Mouse (Mus musculus) midbrain, embryonic 15.5 days (tissue): Measurements from ENCODE around the gene Rbm43. TPM values are rescaled to one million over a fixed set of nuclear protein-coding genes. Genes with fewer than 3 reads are reported as not detected.

Experiments
- ATAC-seq: fragments of 200-750 bp; cut with Nextera tagmentation; replicated peaks from 2 replicates; pipeline ENCODE4 v1.8.0; 2017; ENCODE audit warnings: moderate TSS enrichment
- H3K27ac ChIP-seq: fragments of 300-500 bp; sonication (generic); 2 replicates; pipeline ENCODE4 v1.5.1; 2015; ENCODE audit warnings: mild to moderate bottlenecking, inconsistent platforms
- H3K27me3 ChIP-seq: fragments of 300-500 bp; sonication (generic); replicated peaks from 2 replicates; pipeline ENCODE4 v1.6.1; 2015; ENCODE audit warnings: inconsistent platforms
- H3K36me3 ChIP-seq: fragments of 300-500 bp; sonication (generic); replicated peaks from 2 replicates; pipeline ENCODE4 v1.6.1; 2015; ENCODE audit warnings: inconsistent platforms
- H3K4me1 ChIP-seq: fragments of 300-500 bp; sonication (generic); 2 replicates; pipeline ENCODE4 v1.6.1; 2015; ENCODE audit warnings: inconsistent platforms
- H3K4me2 ChIP-seq: fragments of 300-500 bp; sonication (generic); 2 replicates; pipeline ENCODE4 v1.6.1; 2015; ENCODE audit warnings: inconsistent platforms, mild to moderate bottlenecking, moderate library complexity
- H3K4me3 ChIP-seq: fragments of 300-500 bp; sonication (generic); 2 replicates; pipeline ENCODE4 v1.5.1; 2015; ENCODE audit warnings: mild to moderate bottlenecking, inconsistent platforms
- H3K9ac ChIP-seq: fragments of 300-500 bp; sonication (generic); 2 replicates; pipeline ENCODE4 v1.6.1; 2015; ENCODE audit warnings: mild to moderate bottlenecking, inconsistent platforms
- H3K9me3 ChIP-seq: fragments of 300-500 bp; sonication (generic); 2 replicates; pipeline ENCODE4 v1.6.1; 2016; ENCODE audit warnings: inconsistent platforms
- WGBS: fragments of 180-500 bp; shearing (Covaris S2); methylation state at CpG from one replicate; pipeline ENCODE4 v1.1.7; 2015; ENCODE audit warnings: mixed read lengths; 5-methylcytosine and 5-hydroxymethylcytosine counted together
- polyA plus RNA-seq: library from polyadenylated mRNA; unstranded; fragments of >200 nt; fragmentation: Nextera tagmentation; extraction: Ambion mirVana; gene quantifications from 2 replicates; pipeline ENCODE4 v1.2.1, GENCODE M21; 2015

Rbm43 gene
- polyA plus RNA-seq, 1 experiment from 2014 or later, result 6.1 TPM

- no peak for ATAC-seq
- no peak overlapping the region for H3K9ac ChIP-seq
- H3K4me2 ChIP-seq, result no peak overlapping the region
- no peaks in the 10 kb centered on the region for H3K36me3 ChIP-seq
- H3K4me1 ChIP-seq, result no peaks in the 10 kb centered on the region
- H3K27me3 ChIP-seq, result no peaks in the 10 kb centered on the region
- WGBS, result 62% methylated on average over 2 of the region's 2 CpGs
- H3K4me3 ChIP-seq, result no peak overlapping the region
- H3K27ac ChIP-seq, result no peak overlapping the region
- no peaks in the 10 kb centered on the region for H3K9me3 ChIP-seq
Observed at GRCm38 (mm10) chr2:51945812-51946211, 10.8 kb upstream of the Rbm43 start.

- Histone ChIP-seq H3K4me2 (no peak overlapping the region), H3K27ac (no peak overlapping the region), H3K36me3 (no peaks in the 10 kb centered on the region), H3K4me3 (no peak overlapping the region), H3K4me1 (no peaks in the 10 kb centered on the region), H3K9ac (no peak overlapping the region), H3K27me3 (no peaks in the 10 kb centered on the region), H3K9me3 (no peaks in the 10 kb centered on the region)
- no peak for ATAC-seq
- 94% methylated on average over 7 of the region's 7 CpGs for WGBS
Observed at GRCm38 (mm10) chr2:51941832-51942231, 6.9 kb upstream of the Rbm43 start.

GRCm38 (mm10) chr2:51938750-51939149 is 3.8 kb upstream of the Rbm43 start:
- no peak overlapping the region for H3K27ac ChIP-seq
- WGBS, result 90% methylated on average over 2 of the region's 3 CpGs
- H3K4me2 ChIP-seq, result no peak overlapping the region
- ATAC-seq, result no peak
- no peak overlapping the region for H3K9ac ChIP-seq
- H3K4me1 ChIP-seq, result 0 out of 2 replicates have a peak, but pooled peaks cover 3% of the 10 kb centered on the region
- no peak overlapping the region for H3K4me3 ChIP-seq
- H3K27me3 ChIP-seq, result no peaks in the 10 kb centered on the region
- H3K9me3 ChIP-seq, result no peaks in the 10 kb centered on the region
- H3K36me3 ChIP-seq, result no peaks in the 10 kb centered on the region

GRCm38 (mm10) chr2:51937004-51937403 is 2.0 kb upstream of the Rbm43 start:
- H3K4me2 ChIP-seq, result no peak overlapping the region
- H3K9me3 ChIP-seq, result no peaks in the 10 kb centered on the region
- ATAC-seq, result no peak
- H3K4me3 ChIP-seq, result no peak overlapping the region
- no peak overlapping the region for H3K27ac ChIP-seq
- H3K4me1 ChIP-seq, result 0 out of 2 replicates have a peak, but pooled peaks cover 3% of the 10 kb centered on the region
- no peak overlapping the region for H3K9ac ChIP-seq
- no peaks in the 10 kb centered on the region for H3K27me3 ChIP-seq
- H3K36me3 ChIP-seq, result no peaks in the 10 kb centered on the region
- WGBS, result 72% methylated on average over 6 of the region's 6 CpGs

GRCm38 (mm10) chr2:51936585-51936984 is 1.6 kb upstream of the Rbm43 start:
- Histone ChIP-seq H3K9ac (no peak overlapping the region), H3K27me3 (no peaks in the 10 kb centered on the region), H3K4me3 (no peak overlapping the region), H3K4me2 (no peak overlapping the region), H3K36me3 (no peaks in the 10 kb centered on the region), H3K27ac (no peak overlapping the region), H3K4me1 (0 out of 2 replicates have a peak, but pooled peaks cover 3% of the 10 kb centered on the region), H3K9me3 (no peaks in the 10 kb centered on the region)
- 77% methylated on average over 3 of the region's 3 CpGs for WGBS
- ATAC-seq, result no peak

- H3K36me3 ChIP-seq, result no peaks in the 10 kb centered on the region
- no peaks in the 10 kb centered on the region for H3K9me3 ChIP-seq
- no peak overlapping the region for H3K27ac ChIP-seq
- no peak overlapping the region for H3K4me2 ChIP-seq
- no peak overlapping the region for H3K4me3 ChIP-seq
- H3K27me3 ChIP-seq, result no peaks in the 10 kb centered on the region
- H3K9ac ChIP-seq, result no peak overlapping the region
- H3K4me1 ChIP-seq, result 0 out of 2 replicates have a peak, but pooled peaks cover 3% of the 10 kb centered on the region
- no peak for ATAC-seq
- WGBS, result 95% methylated on average over 7 of the region's 7 CpGs
Observed at GRCm38 (mm10) chr2:51935921-51936320, 958 bp upstream of the Rbm43 start.

- Histone ChIP-seq H3K4me2 (peak overlapping the region; percentile 73; the same call in 1 of the 2 replicates), H3K36me3 (no peaks in the 10 kb centered on the region), H3K27me3 (no peaks in the 10 kb centered on the region), H3K9ac (no peak overlapping the region), H3K4me3 (no peak overlapping the region), H3K4me1 (0 out of 2 replicates have a peak, but pooled peaks cover 3% of the 10 kb centered on the region), H3K9me3 (no peaks in the 10 kb centered on the region), H3K27ac (no peak overlapping the region)
- WGBS, result 68% methylated on average over 11 of the region's 12 CpGs
- ATAC-seq, result no peak
Observed at GRCm38 (mm10) chr2:51933341-51934134, 1.4 kb downstream of the Rbm43 start.

- Histone ChIP-seq H3K4me3 (no peak overlapping the region), H3K4me2 (no peak overlapping the region), H3K36me3 (no peaks in the 10 kb centered on the region), H3K9ac (no peak overlapping the region), H3K27me3 (no peaks in the 10 kb centered on the region), H3K4me1 (0 out of 2 replicates have a peak, but pooled peaks cover 3% of the 10 kb centered on the region), H3K27ac (no peak overlapping the region), H3K9me3 (no peaks in the 10 kb centered on the region)
- ATAC-seq, result no peak
- WGBS, result 92% methylated on average over 7 of the region's 7 CpGs
Observed at GRCm38 (mm10) chr2:51931241-51931640, 3.7 kb downstream of the Rbm43 start.

GRCm38 (mm10) chr2:51914944-51915680 is 19.9 kb downstream of the Rbm43 start:
- Histone ChIP-seq H3K4me3 (no peak overlapping the region), H3K27ac (no peak overlapping the region), H3K9me3 (no peaks in the 10 kb centered on the region), H3K36me3 (no peaks in the 10 kb centered on the region), H3K9ac (no peak overlapping the region), H3K4me1 (0 out of 2 replicates have a peak, but pooled peaks cover 3% of the 10 kb centered on the region), H3K4me2 (no peak overlapping the region), H3K27me3 (no peaks in the 10 kb centered on the region)
- peak; percentile 83 for ATAC-seq
- WGBS, result 9% methylated on average over 5 of the region's 5 CpGs

- H3K27ac ChIP-seq, result no peak overlapping the region
- H3K9ac ChIP-seq, result no peak overlapping the region
- no peak overlapping the region for H3K4me2 ChIP-seq
- H3K4me1 ChIP-seq, result 0 out of 2 replicates have a peak, but pooled peaks cover 3% of the 10 kb centered on the region
- H3K9me3 ChIP-seq, result no peaks in the 10 kb centered on the region
- no peak for ATAC-seq
- 51% methylated on average over 7 of the region's 7 CpGs for WGBS
- H3K27me3 ChIP-seq, result no peaks in the 10 kb centered on the region
- H3K36me3 ChIP-seq, result no peaks in the 10 kb centered on the region
- no peak overlapping the region for H3K4me3 ChIP-seq
Observed at GRCm38 (mm10) chr2:51914532-51914931, 20.4 kb downstream of the Rbm43 start.

- no peak overlapping the region for H3K9ac ChIP-seq
- no peaks in the 10 kb centered on the region for H3K27me3 ChIP-seq
- no peak overlapping the region for H3K4me3 ChIP-seq
- H3K27ac ChIP-seq, result no peak overlapping the region
- no peak for ATAC-seq
- H3K4me1 ChIP-seq, result 0 out of 2 replicates have a peak, but pooled peaks cover 3% of the 10 kb centered on the region
- no peaks in the 10 kb centered on the region for H3K9me3 ChIP-seq
- H3K4me2 ChIP-seq, result no peak overlapping the region
- H3K36me3 ChIP-seq, result no peaks in the 10 kb centered on the region
- 52% methylated on average over 6 of the region's 6 CpGs for WGBS
Observed at GRCm38 (mm10) chr2:51912740-51913139, 22.2 kb downstream of the Rbm43 start.

- H3K4me3 ChIP-seq, result no peak overlapping the region
- H3K4me2 ChIP-seq, result no peak overlapping the region
- H3K27ac ChIP-seq, result no peak overlapping the region
- no peaks in the 10 kb centered on the region for H3K27me3 ChIP-seq
- no peaks in the 10 kb centered on the region for H3K9me3 ChIP-seq
- H3K36me3 ChIP-seq, result no peaks in the 10 kb centered on the region
- 0 out of 2 replicates have a peak, but pooled peaks cover 3% of the 10 kb centered on the region for H3K4me1 ChIP-seq
- H3K9ac ChIP-seq, result no peak overlapping the region
- 89% methylated on average over 2 of the region's 2 CpGs for WGBS
- ATAC-seq, result no peak
Observed at GRCm38 (mm10) chr2:51911864-51912263, 23.1 kb downstream of the Rbm43 start.
